Mouse (Mus musculus) hindbrain, embryonic 14.5 days (tissue): ENCODE data around the gene Vsig2. TPM values are rescaled to one million over a fixed set of nuclear protein-coding genes. Genes with fewer than 3 reads are reported as not detected.
A peak's percentile ranks its signal among the peaks of the same experiment; 100 is the strongest.

Experiments used
- ATAC-seq: fragments of 200-750 bp; cut with Nextera tagmentation; 2 replicates; pipeline ENCODE4 v1.8.0; 2017; ENCODE audit warnings: moderate number of reproducible peaks, mild to moderate bottlenecking, moderate TSS enrichment, moderate library complexity; ENCODE audit not compliant: low FRiP score
- DNase-seq: peaks from one replicate; pipeline ENCODE4 v3.0.0-alpha.2; 2015; ENCODE audit warnings: low spot score
- H3K27ac ChIP-seq: fragments of 300-500 bp; sonication (generic); 2 replicates; pipeline ENCODE4 v1.5.1; 2014; ENCODE audit warnings: mild to moderate bottlenecking, moderate library complexity
- H3K27me3 ChIP-seq: fragments of 300-500 bp; sonication (generic); 2 replicates; pipeline ENCODE4 v1.6.1; 2014; ENCODE audit warnings: mild to moderate bottlenecking, low read length, mixed read lengths; ENCODE audit not compliant: control insufficient read depth, insufficient read depth
- H3K36me3 ChIP-seq: fragments of 300-500 bp; sonication (generic); replicated peaks from 2 replicates; pipeline ENCODE4 v1.6.1; 2014; ENCODE audit not compliant: control insufficient read depth, insufficient read depth
- H3K4me1 ChIP-seq: fragments of 300-500 bp; sonication (generic); replicated peaks from 2 replicates; pipeline ENCODE4 v1.6.1; 2014; ENCODE audit warnings: antibody characterized with exemption, low read length, mixed read lengths; ENCODE audit not compliant: control insufficient read depth, insufficient read depth
- H3K4me2 ChIP-seq: fragments of 300-500 bp; sonication (generic); replicated peaks from 2 replicates; pipeline ENCODE4 v1.6.1; 2014; ENCODE audit warnings: mild to moderate bottlenecking, moderate library complexity
- H3K4me3 ChIP-seq: fragments of 300-500 bp; sonication (generic); replicated peaks from 2 replicates; pipeline ENCODE4 v1.5.1; 2014; ENCODE audit warnings: mild to moderate bottlenecking, low read length
- H3K9ac ChIP-seq: fragments of 300-500 bp; sonication (generic); 2 replicates; pipeline ENCODE4 v1.6.1; 2014
- H3K9me3 ChIP-seq: fragments of 300-500 bp; sonication (generic); 2 replicates; pipeline ENCODE4 v1.6.1; 2016; ENCODE audit warnings: low read length; ENCODE audit not compliant: control insufficient read depth
- WGBS: fragments of 180-500 bp; shearing (Covaris S2); extraction: QIAGEN DNeasy Blood & Tissue Kit; methylation state at CpG from one replicate; pipeline ENCODE4 v1.1.7; 2014; 5-methylcytosine and 5-hydroxymethylcytosine counted together
- polyA plus RNA-seq: library from polyadenylated mRNA; unstranded; fragments of >200 nt; fragmentation: Nextera tagmentation; extraction: Ambion mirVana; gene quantifications from 2 replicates; pipeline ENCODE4 v1.2.1, GENCODE M21; 2014

Vsig2 gene
- polyA plus RNA-seq, 1 experiment from 2014 or later, result 1.1 TPM

DNA sequence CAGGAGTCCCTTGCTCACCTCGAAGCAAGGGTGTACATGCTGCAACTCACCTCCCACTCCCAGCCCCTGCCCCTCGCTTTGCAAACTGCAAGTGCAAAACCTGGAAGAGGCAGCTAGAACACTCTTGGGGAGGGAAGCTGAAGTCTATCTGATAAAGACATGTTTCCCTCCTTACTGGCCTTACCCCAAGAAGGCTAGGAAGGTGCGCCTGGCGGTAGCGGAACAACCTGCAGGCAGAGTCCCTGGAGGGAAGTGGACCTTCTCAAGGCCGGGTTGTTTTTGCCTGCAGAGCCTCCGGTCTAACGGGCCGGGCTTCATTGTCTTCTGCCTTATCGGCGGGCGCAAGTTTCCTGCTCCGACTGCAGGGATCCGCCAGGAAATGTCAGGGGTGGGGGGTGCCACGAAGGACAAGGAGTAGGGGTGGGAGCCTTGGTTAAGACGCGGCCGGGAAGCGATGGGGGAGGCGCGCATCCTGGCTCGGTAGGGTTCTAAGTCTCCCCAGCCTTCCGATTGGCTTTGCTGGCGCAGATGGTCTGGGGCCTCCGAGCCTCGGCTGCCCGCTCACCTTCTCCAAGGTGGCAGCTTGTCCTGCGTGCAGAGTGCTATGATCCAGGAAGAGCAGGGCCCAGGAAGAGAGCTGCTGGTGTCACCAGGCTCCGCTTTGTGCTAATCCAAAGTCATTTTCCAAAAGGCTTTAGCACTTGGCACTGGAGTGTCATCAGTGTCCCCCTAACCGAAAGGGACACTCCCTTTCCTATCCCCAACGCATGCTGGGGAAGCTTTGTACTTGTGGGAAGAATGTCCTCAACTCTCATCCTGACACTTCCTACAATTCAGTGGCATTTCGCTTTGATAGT is 8.8 kb upstream of the Vsig2 start:
- H3K36me3 ChIP-seq, result 0 out of 2 replicates have a peak, but pooled peaks cover 4% of the 10 kb centered on the region
- H3K9me3 ChIP-seq, result no peaks in the 10 kb centered on the region
- H3K9ac ChIP-seq, result peak overlapping the region; percentile 55
- H3K4me2 ChIP-seq, result peak overlapping the region; percentile 52
- H3K4me1 ChIP-seq, result peaks cover 19% of the 10 kb centered on the region
- under 1% methylated on average over 32 of the region's 32 CpGs for WGBS
- H3K27me3 ChIP-seq, result peaks cover 64% of the 10 kb centered on the region
- peak overlapping the region; percentile 28 for H3K4me3 ChIP-seq
- H3K27ac ChIP-seq, result 0 out of 2 replicates have a peak overlapping the region, but pooled peaks have one; percentile 27
- DNase-seq (peak; percentile 46), ATAC-seq (peak; percentile 52)

DNA sequence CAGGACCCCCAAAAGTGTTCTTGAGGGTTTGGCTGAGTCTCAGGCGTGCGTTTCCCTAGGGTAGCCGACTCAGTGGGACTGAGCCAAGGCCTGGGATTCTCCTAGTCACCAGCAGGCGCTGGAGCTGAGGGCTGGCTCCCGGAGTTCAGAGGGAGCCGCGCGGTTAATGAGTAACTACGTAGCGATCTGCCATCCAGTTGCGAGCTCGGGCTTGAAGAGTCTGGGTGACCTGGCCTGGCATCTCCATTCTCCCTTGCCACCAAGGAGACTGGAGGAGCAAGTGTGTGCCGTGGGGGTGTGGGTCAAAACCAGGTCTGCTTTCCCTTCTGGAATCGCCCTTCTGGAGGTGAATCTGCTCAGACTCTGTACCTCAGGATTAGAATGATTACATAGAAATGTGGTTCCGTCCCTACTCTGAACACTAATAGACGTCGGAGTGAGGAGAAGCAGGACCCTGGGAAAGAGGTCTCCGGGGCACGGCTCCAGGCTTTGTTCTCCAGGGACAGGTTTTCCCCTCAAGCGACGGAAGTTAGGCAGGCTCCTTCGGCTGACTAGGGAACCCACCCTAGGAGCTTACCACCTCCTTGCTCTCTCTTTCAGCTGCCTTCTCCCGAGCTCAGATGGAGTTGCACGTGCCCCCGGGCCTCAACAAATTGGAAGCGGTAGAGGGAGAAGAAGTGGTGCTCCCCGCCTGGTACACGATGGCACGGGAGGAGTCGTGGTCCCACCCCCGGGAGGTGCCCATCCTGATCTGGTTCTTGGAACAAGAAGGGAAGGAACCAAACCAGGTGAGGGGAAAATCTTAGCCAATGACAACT is 8.0 kb upstream of the Vsig2 start:
- Histone ChIP-seq H3K9ac (peak overlapping the region; percentile 55; the same call in 1 of the 2 replicates), H3K36me3 (no peaks in the 10 kb centered on the region), H3K4me3 (peak overlapping the region; percentile 28), H3K4me1 (peaks cover 19% of the 10 kb centered on the region), H3K27me3 (peaks cover 58% of the 10 kb centered on the region), H3K4me2 (peak overlapping the region; percentile 52), H3K9me3 (no peaks in the 10 kb centered on the region), H3K27ac (no peak overlapping the region)
- ATAC-seq (peak; percentile 64), DNase-seq (peak; percentile 41)
- WGBS, result 2% methylated on average over 31 of the region's 31 CpGs

DNA sequence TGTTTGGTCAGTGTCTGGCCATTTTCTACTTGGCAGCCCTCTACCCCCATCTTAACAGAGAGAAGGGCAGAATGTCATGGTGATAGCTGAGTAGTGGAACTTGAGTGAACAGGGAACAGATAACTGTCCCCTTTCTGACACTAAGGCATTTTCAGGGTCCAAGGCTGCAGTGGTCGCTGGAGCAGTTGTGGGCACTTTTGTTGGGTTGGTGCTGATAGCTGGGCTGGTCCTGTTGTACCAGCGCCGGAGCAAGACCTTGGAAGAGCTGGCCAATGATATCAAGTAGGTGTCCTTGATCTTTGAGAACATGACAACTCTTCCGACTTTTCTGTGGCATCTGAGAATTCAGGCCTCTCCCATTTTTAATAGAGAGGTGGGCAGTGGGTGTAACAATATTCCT is 2.2 kb upstream of the Vsig2 start:
- 86% methylated on average over 4 of the region's 4 CpGs for whole genome bisulfite sequencing
- no peak for ATAC-seq
- H3K9ac ChIP-seq, result no peak overlapping the region
- H3K4me1 ChIP-seq, result no peaks in the 10 kb centered on the region
- peaks cover 3% of the 10 kb centered on the region; the same call in 1 of the 2 replicates for H3K27me3 ChIP-seq
- no peak overlapping the region for H3K4me3 ChIP-seq
- no peak for DNase-seq
- no peaks in the 10 kb centered on the region for H3K9me3 ChIP-seq
- no peak overlapping the region for H3K27ac ChIP-seq
- H3K4me2 ChIP-seq, result no peak overlapping the region
- no peaks in the 10 kb centered on the region for H3K36me3 ChIP-seq

DNA sequence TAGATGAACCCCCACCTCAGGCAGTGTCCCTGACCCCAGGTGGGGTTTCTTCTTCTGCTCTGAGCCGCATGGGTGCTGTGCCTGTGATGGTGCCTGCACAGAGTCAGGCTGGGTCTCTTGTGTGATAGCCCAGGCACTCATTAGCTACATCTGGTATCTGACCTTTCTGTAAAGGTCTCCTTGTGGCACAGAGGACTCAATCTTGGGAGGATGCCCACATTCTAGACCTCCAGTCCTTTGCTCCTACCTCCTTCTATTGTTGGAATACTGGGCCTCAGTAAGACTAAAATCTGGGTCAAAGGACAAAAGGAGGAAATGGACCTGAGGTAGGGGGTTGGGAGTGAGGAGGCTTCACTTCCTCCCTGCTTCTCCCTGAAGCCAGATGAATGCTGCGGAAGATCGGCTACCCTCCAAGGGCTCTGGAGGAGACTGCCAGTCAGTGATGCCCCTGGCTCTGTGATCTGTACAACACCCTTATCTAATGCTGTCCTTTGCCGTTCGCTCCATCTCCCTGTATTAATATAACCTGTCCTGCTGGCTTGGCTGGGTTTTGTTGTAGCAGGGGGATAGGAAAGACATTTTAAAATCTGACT is 1.3 kb upstream of the Vsig2 start:
- Histone ChIP-seq H3K9ac (no peak overlapping the region), H3K9me3 (no peaks in the 10 kb centered on the region), H3K4me1 (no peaks in the 10 kb centered on the region), H3K36me3 (no peaks in the 10 kb centered on the region), H3K27ac (no peak overlapping the region), H3K4me2 (no peak overlapping the region), H3K27me3 (peaks cover 4% of the 10 kb centered on the region; the same call in 1 of the 2 replicates), H3K4me3 (no peak overlapping the region)
- 70% methylated on average over 5 of the region's 5 CpGs for WGBS
- ATAC-seq (no peak), DNase-seq (no peak)

DNA sequence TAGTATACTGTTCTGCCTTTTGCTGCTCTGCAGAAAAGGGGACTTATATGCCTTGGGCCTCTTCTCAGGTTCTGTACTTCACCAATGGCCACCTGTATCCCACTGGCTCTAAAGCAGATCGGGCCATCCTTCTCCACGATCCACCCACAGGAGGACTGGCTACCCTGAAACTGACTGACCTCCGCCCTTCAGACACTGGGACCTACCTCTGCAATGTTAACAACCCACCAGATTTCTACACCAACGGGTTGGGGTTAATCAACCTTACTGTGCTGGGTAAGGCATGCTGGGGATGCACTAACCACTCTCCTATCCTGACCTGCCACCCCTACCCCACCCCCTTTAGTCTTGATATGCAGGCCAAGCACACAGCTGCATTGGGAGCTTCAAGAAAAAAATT is 1.2 kb downstream of the Vsig2 start:
- H3K4me2 ChIP-seq, result no peak overlapping the region

DNA sequence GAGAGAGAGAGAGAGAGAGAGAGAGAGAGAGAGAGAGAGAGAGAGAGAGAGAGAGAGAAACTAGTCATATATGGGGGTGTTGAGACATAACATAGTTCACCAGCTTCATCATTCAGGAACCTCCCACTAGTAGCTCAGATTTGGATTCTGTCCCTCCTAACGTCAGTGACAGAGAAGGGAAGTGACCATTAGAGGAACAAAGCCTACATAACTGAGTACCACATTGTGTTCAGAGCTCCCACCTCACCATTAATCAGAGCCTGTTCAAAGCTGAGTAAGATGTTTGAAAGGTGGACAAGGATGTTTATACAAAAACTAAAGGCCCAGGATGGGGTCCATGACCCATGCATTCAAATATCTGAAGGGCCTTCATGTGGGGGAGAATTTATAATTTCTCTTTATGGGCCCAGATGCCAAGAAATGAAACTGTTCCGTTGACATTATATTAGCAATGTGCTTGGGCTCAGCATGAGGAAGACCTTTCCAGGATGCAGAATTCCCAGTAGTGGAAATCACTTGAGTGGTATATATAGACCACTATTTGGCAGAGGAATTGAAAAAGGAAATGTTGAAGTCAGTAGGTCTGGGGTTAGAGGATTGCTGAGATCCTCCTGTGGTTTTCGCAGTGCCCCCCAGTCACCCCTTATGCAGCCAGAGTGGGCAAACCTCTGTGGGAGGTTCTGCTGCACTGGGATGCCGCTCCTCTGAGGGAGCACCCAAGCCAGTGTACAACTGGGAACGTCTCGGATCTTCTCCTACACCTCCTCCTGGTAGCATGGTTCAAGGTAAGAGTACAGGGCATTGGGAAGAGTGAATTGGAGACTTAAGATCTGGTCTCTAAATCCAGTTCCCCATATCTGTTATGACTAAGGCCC is 1.9 kb downstream of the Vsig2 start:
- Histone ChIP-seq H3K4me3 (no peak overlapping the region), H3K4me2 (no peak overlapping the region), H3K9me3 (no peaks in the 10 kb centered on the region), H3K9ac (no peak overlapping the region), H3K27ac (no peak overlapping the region), H3K36me3 (no peaks in the 10 kb centered on the region), H3K4me1 (peaks cover 13% of the 10 kb centered on the region), H3K27me3 (peaks cover 32% of the 10 kb centered on the region)
- WGBS, result 84% methylated on average over 6 of the region's 6 CpGs
- DNase-seq (no peak), ATAC-seq (no peak)

More for the DNA sequence above, 1.2 kb downstream of the Vsig2 start:
- no peak for ATAC-seq
- no peak overlapping the region for H3K9ac ChIP-seq
- H3K27ac ChIP-seq, result no peak overlapping the region
- no peak overlapping the region for H3K4me3 ChIP-seq
- peaks cover 24% of the 10 kb centered on the region for H3K27me3 ChIP-seq
- WGBS, result 90% methylated on average over 4 of the region's 4 CpGs
- H3K4me1 ChIP-seq, result peaks cover 11% of the 10 kb centered on the region
- no peaks in the 10 kb centered on the region for H3K9me3 ChIP-seq
- no peaks in the 10 kb centered on the region for H3K36me3 ChIP-seq
- DNase-seq, result no peak

DNA sequence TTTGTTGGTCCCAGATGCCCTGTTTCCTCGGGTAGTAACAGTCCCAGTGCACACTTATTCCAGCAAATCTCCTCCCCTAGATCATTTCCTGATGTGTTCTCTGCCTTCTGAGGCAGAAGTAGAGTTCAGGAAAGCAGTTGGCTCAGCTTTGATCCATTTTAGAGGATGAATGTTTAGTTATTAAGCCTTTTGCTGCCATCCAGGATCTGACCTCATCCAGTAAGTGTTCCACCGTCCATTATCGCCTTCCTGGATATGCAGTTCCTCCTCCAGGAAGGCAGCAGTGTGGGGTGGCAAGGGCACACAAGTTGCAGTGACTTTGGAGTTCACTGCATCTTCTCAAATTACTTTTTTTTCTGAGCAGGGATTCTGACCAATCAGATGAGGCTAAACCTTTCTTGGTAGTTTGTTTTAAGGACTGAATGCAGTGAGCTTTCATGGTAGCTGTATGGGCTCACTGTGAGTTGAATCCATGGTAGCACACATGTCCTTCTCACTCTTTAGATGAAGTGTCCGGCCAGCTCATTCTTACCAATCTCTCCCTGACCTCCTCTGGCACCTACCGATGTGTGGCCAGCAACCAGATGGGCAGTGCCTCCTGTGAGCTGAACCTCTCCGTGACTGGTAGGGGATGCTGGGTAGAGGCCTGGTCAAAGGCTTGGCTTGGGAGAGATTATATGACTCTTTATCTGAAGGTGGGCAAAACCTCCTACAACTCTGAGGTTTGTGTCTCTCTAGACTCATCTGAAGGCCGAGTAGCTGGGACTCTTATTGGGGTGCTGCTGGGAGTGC is 3.0 kb downstream of the Vsig2 start:
- H3K9me3 ChIP-seq, result no peaks in the 10 kb centered on the region
- 70% methylated on average over 7 of the region's 7 CpGs for WGBS
- ATAC-seq (no peak), DNase-seq (no peak)
- H3K4me3 ChIP-seq, result no peak overlapping the region
- H3K9ac ChIP-seq, result no peak overlapping the region
- no peaks in the 10 kb centered on the region for H3K36me3 ChIP-seq
- peaks cover 13% of the 10 kb centered on the region for H3K4me1 ChIP-seq
- no peak overlapping the region for H3K4me2 ChIP-seq
- peaks cover 43% of the 10 kb centered on the region for H3K27me3 ChIP-seq
- H3K27ac ChIP-seq, result no peak overlapping the region

DNA sequence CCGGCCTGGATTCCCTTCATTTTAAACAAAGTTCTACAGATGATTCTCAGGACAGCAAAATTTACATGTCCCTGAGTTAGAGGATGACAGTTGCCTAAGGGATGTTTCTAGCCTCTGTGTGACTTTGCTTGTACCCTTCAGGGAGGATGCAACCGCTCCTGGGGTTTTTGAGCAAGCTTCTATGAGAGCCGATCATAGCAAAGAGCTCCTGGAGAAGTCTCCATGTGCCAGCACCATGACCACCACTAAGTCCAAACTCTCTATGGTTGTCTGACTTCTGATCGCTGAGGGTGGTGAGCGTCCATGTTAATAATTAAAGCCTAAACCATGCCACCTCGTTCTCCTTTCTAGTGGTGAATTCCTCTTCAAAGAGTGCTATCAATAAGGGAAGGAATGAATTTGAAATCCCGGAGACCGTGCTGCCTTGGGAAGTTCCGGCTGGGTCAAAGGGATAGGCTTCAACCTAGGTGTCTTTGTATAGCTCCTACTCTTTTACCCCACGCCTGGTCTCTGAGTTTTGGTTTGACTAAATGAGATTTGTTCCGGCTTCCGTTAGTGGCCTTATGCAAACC is 4.9 kb downstream of the Vsig2 start:
- Histone ChIP-seq H3K9ac (no peak overlapping the region), H3K36me3 (no peaks in the 10 kb centered on the region), H3K4me1 (peaks cover 13% of the 10 kb centered on the region), H3K9me3 (no peaks in the 10 kb centered on the region), H3K4me3 (peak overlapping the region; percentile 24), H3K4me2 (peak overlapping the region; percentile 54), H3K27ac (no peak overlapping the region), H3K27me3 (peaks cover 57% of the 10 kb centered on the region)
- no peak for DNase-seq
- WGBS, result 25% methylated on average over 12 of the region's 12 CpGs
- peak; percentile 6; the same call in 1 of the 2 replicates for ATAC-seq
